Mouse (Mus musculus): ENCODE data around the gene LTO1.
A peak's percentile ranks its signal among the peaks of the same experiment; 100 is the strongest.

Gene LTO1

GRCm38 (mm10) chr7:144940003-144940571, 25.2 kb downstream of the LTO1 start:
- no peak for DNase-seq (ENCODE audit: low spot score in 2 of 2)

- no peak for DNase-seq (ENCODE audit: low spot score in 2 of 2)
Observed at GRCm38 (mm10) chr7:144940585-144940984, 25.7 kb downstream of the LTO1 start.

GRCm38 (mm10) chr7:144941242-144941831, 26.4 kb downstream of the LTO1 start:
- DNase-seq (ENCODE audit: low spot score in 2 of 2), result peak in 1 of 2 experiments; percentile 63

GRCm38 (mm10) chr7:144942071-144942743, 27.3 kb downstream of the LTO1 start:
- DNase-seq (ENCODE audit: low spot score in 2 of 2), result no peak

- DNase-seq (ENCODE audit: low spot score in 2 of 2), result no peak
Observed at GRCm38 (mm10) chr7:144942744-144943135, 27.8 kb downstream of the LTO1 start.

GRCm38 (mm10) chr7:144943254-144943653, 28.4 kb downstream of the LTO1 start:
- DNase-seq (ENCODE audit: low spot score in 2 of 2), result no peak

- no peak for DNase-seq (ENCODE audit: low spot score in 2 of 2)
Observed at GRCm38 (mm10) chr7:144958509-144959395, 43.9 kb downstream of the LTO1 start.

GRCm38 (mm10) chr7:144963911-144964310, 49.0 kb downstream of the LTO1 start:
- DNase-seq (ENCODE audit: low spot score in 2 of 2), result no peak

- no peak for DNase-seq (ENCODE audit: low spot score in 2 of 2)
Observed at GRCm38 (mm10) chr7:144964316-144964715, 49.4 kb downstream of the LTO1 start.

GRCm38 (mm10) chr7:144965893-144966292, 51.0 kb downstream of the LTO1 start:
- DNase-seq (ENCODE audit: low spot score in 2 of 2), result no peak

GRCm38 (mm10) chr7:144970997-144971768, 56.3 kb downstream of the LTO1 start:
- DNase-seq (ENCODE audit: low spot score in 2 of 2), result no peak

GRCm38 (mm10) chr7:144971769-144972168, 56.9 kb downstream of the LTO1 start:
- DNase-seq (ENCODE audit: low spot score in 2 of 2), result no peak

- no peak for DNase-seq (ENCODE audit: low spot score in 2 of 2)
Observed at GRCm38 (mm10) chr7:144973461-144973860, 58.6 kb downstream of the LTO1 start.

GRCm38 (mm10) chr7:144977121-144977520, 62.2 kb downstream of the LTO1 start:
- no peak for DNase-seq (ENCODE audit: low spot score in 2 of 2)

- no peak for DNase-seq (ENCODE audit: low spot score in 2 of 2)
Observed at GRCm38 (mm10) chr7:144979814-144980213, 64.9 kb downstream of the LTO1 start.

Measured in right cerebral cortex, postnatal 36 days (tissue).